Mouse (Mus musculus): ENCODE measurements around the gene Lrsam1.

DNA sequence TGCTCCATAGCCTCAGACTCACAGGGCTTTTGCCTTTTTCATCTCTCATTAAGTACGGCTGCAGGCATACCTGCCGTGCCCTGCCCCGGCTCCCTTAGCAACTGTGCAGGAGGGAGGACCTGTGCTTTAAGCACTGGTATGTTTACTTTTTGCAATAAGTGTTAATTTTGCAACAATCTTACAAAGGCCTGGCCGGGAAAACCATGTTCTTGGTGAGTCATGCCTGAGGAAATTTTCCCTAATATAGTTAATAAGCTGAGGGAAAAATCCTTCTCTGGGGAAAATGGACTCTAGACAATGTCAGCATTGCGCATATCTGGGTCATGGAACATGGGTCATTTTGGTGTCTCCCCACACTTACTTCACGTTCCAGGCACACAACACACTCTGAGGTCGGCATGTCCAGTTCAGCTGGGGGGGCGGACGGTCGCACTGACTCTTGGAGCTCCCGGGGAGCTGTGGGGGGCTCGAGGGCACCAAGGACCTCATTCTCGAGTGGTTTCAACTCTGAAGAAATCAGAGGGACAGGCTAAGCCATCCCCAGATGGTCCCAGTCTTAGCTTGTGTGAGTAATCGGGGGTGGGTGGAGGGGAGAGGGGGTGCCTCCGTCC lies 33.7 kb downstream of the Lrsam1 start:
- no peak for TF ChIP-seq POLR2A (IDR thresholded peaks at IDR 0.05; ENCODE audit: low read depth, low read length)
- TF ChIP-seq CTCF (IDR thresholded peaks at IDR 0.05; ENCODE audit: extremely low read depth, insufficient read depth, insufficient read length, insufficient replicate concordance): no peak
